ENCODE assay signal across 15 mouse cellular contexts in genomic region chr1:89461881-89462280, GRCm38 (mm10).
"Had no signal": no experiment of that assay in that cellular context is flagged by ENCODE, and none has a peak within 500 bp of the region (broad histone marks: within the 10 kb centered on the region; RNA-seq: fewer than 3 reads in every experiment).

No protein-coding gene starts in this region.

- H3K4me2 ChIP-seq: neural tube, embryonic 15.5 days; stomach, embryonic 15.5 days had no signal

- H3K27me3 ChIP-seq: neural tube, embryonic 15.5 days; stomach, embryonic 15.5 days had no signal

- H3K36me3 ChIP-seq: stomach, embryonic 15.5 days had no signal

- DNase-seq: retina, postnatal 1 day; right cerebral cortex, adult 18-20 months; right cerebral cortex, postnatal 14 days; right cerebral cortex, postnatal 25 days; right cerebral cortex, postnatal 4 days; spleen, adult 18-20 months; thymus, adult 18-20 months; thymus, adult 2 months; thymus, postnatal 14 days; thymus, postnatal 25 days; thymus, postnatal 36 days; thymus, postnatal 4 days had no signal

- H3K27ac ChIP-seq: neural tube, embryonic 15.5 days; stomach, embryonic 15.5 days; stomach, postnatal 0 days had no signal

- H3K4me3 ChIP-seq: neural tube, embryonic 15.5 days; stomach, embryonic 15.5 days had no signal

- H3K9ac ChIP-seq: neural tube, embryonic 15.5 days; stomach, embryonic 15.5 days had no signal

- H3K9me3 ChIP-seq: stomach, embryonic 15.5 days had no signal
